ENCODE assay signal across 29 mouse cellular contexts in the genomic region with DNA sequence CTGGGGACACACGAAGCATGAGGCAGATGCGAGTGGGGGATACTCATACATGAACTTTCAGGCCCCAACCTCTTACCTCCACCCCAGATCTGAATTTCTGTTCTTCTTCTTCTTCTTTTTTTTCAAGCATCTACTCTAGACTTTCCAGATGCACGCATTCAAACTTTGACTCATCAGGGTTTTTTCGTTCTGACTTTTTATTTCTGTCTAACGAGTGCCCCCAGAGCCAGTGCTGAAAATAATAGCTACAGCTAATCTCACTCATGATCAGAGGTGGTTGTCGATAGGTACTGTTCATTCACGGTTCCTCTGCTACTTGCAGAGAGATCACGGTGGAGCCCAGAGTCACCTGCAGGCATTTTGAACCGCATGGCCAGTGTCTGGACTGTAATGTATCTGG. TPM values are rescaled to one million over a fixed set of nuclear protein-coding genes. Genes with fewer than 3 reads are reported as not detected.
A peak's percentile ranks its signal among the peaks of the same experiment; 100 is the strongest.
DNase-seq lines count a peak whose midpoint lies in the region; TF ChIP-seq lines count a peak whose summit lies in the region.
"Had no signal": no experiment of that assay in that cellular context is flagged by ENCODE, and none has a peak within 500 bp of the region (broad histone marks: within the 10 kb centered on the region; RNA-seq: fewer than 3 reads in every experiment).

No protein-coding gene starts in this region.

- H3K9ac ChIP-seq in CH12.LX (ENCODE audit: insufficient read depth, low read depth): no peak overlapping the region
- H3K9ac ChIP-seq: embryonic facial prominence, embryonic 12.5 days; embryonic facial prominence, embryonic 15.5 days; forebrain, embryonic 15.5 days; heart, embryonic 13.5 days; hindbrain, embryonic 14.5 days; intestine, embryonic 15.5 days had no signal

- peak; percentile 33 for TF ChIP-seq RAD21 in CH12.LX (IDR thresholded peaks at IDR 0.05; ENCODE audit: low read depth, low read length)

- H3K79me2 ChIP-seq in CH12.LX (replicated peaks; ENCODE audit: control insufficient read depth, extremely low read depth, insufficient read depth, poor library complexity, severe bottlenecking): peaks cover 41% of the 10 kb centered on the region

- no peak for TF ChIP-seq CTCF in spleen, adult 2 months (IDR thresholded peaks at IDR 0.05; ENCODE audit: extremely low read depth, insufficient read depth, insufficient read length, insufficient replicate concordance)
- peak in 1 of 2 experiments; percentile 54; a peak in 2 of 4 replicates for TF ChIP-seq CTCF in CH12.LX (conservative IDR thresholded peaks at IDR 0.05 in 1 of 2, IDR thresholded peaks at IDR 0.05 in 1 of 2; ENCODE audit: low read depth in 2 of 2, low read length in 2 of 2)

- no peak for TF ChIP-seq POLR2A in spleen, adult 2 months (IDR thresholded peaks at IDR 0.05; ENCODE audit: low read depth, low read length)
- TF ChIP-seq POLR2A in CH12.LX (IDR thresholded peaks at IDR 0.05; ENCODE audit: low read depth, low read length): peak; percentile 27; the same call in 1 of the 2 replicates

- DNase-seq in spleen, adult 2 months (ENCODE audit: low read depth in 1 of 2, low spot score in 2 of 2): no peak
- no peak for DNase-seq in spleen, adult 12 weeks (ENCODE audit: low spot score)
- peak; percentile 87 for DNase-seq in CH12.LX (ENCODE audit: extremely low read depth)
- DNase-seq in induced T-regulatory cell, adult 2 months (ENCODE audit: low read depth): peak; percentile 85
- peak; percentile 43 for DNase-seq in splenic B cell, adult 2 months (ENCODE audit: low read depth, low spot score)
- DNase-seq in adrenal gland, postnatal 10 days: no peak
- DNase-seq in cerebellum, postnatal 14 days: no peak
- no peak for DNase-seq in T-cell, adult 2 months (ENCODE audit: low spot score)
- DNase-seq: adrenal gland, adult 2 months; adrenal gland, postnatal 25 days; B cell, adult 2 months; cerebellum, adult 18-20 months; cerebellum, adult 9-10 months; cerebellum, postnatal 25 days; gastrocnemius, postnatal 36 days; heart, adult 2 months; heart, postnatal 14 days; heart, postnatal 4 days; kidney, adult 11 months had no signal

- H3K4me2 ChIP-seq in CH12.LX (ENCODE audit: insufficient read depth, low read depth, poor library complexity, severe bottlenecking): peak overlapping the region; percentile 92
- H3K4me2 ChIP-seq: embryonic facial prominence, embryonic 12.5 days; embryonic facial prominence, embryonic 15.5 days; forebrain, embryonic 15.5 days; heart, embryonic 13.5 days; hindbrain, embryonic 14.5 days; intestine, embryonic 15.5 days had no signal

- peaks cover 21% of the 10 kb centered on the region for H3K4me1 ChIP-seq in spleen, adult 2 months (ENCODE audit: control insufficient read depth, insufficient read depth, insufficient read length)
- H3K4me1 ChIP-seq in CH12.LX (ENCODE audit: control insufficient read depth in 1 of 2, insufficient read depth in 2 of 2): peaks cover 20 to 57% of the 10 kb centered on the region in 2 experiments
- H3K4me1 ChIP-seq: embryonic facial prominence, embryonic 12.5 days; embryonic facial prominence, embryonic 15.5 days; forebrain, embryonic 15.5 days; heart, embryonic 10.5 days; heart, embryonic 13.5 days; intestine, embryonic 15.5 days had no signal

- H3K4me3 ChIP-seq in spleen, adult 2 months (ENCODE audit: extremely low read depth, insufficient read depth, insufficient read length): no peak overlapping the region
- peak overlapping the region; percentile 3 to 27 (median 11) for H3K4me3 ChIP-seq in CH12.LX (replicated peaks in 1 of 3; ENCODE audit: low read depth in 2 of 3, low read length in 2 of 3, poor library complexity in 1 of 3)
- H3K4me3 ChIP-seq: embryonic facial prominence, embryonic 12.5 days; embryonic facial prominence, embryonic 15.5 days; forebrain, embryonic 15.5 days; heart, adult 2 months; heart, embryonic 10.5 days; heart, embryonic 13.5 days; intestine, embryonic 15.5 days had no signal

- H3K36me3 ChIP-seq in spleen, adult 2 months (ENCODE audit: control insufficient read depth, insufficient read depth, low read length): peaks cover 2% of the 10 kb centered on the region; the same call in 1 of the 2 replicates
- peaks cover under 1 to 22% of the 10 kb centered on the region in 2 experiments for H3K36me3 ChIP-seq in CH12.LX (replicated peaks in 1 of 2; ENCODE audit: control insufficient read depth in 1 of 2, insufficient read depth in 1 of 2, low read length in 1 of 2)
- H3K36me3 ChIP-seq in splenic B cell, adult 2 months (ENCODE audit: control insufficient read depth, insufficient read depth, low read length, poor library complexity, severe bottlenecking): peaks cover 9% of the 10 kb centered on the region
- H3K36me3 ChIP-seq: embryonic facial prominence, embryonic 12.5 days; embryonic facial prominence, embryonic 15.5 days; forebrain, embryonic 15.5 days; heart, embryonic 10.5 days; heart, embryonic 13.5 days; intestine, embryonic 15.5 days had no signal

- H3K9me3 ChIP-seq in CH12.LX (replicated peaks; ENCODE audit: low read length): no peaks in the 10 kb centered on the region
- H3K9me3 ChIP-seq: embryonic facial prominence, embryonic 12.5 days; embryonic facial prominence, embryonic 15.5 days; forebrain, embryonic 15.5 days; heart, embryonic 10.5 days; heart, embryonic 13.5 days; intestine, embryonic 15.5 days had no signal

- in situ Hi-C loops in CH12.LX (cut with MboI; ENCODE audit: low pct_ligation_motif_present, low pct_unique_long_range_greater_than_20kb, low sequenced_read_pairs): no loop called here

- H3K27me3 ChIP-seq in spleen, adult 2 months (ENCODE audit: control insufficient read depth, insufficient read depth, low read length): no peaks in the 10 kb centered on the region
- no peaks in the 10 kb centered on the region for H3K27me3 ChIP-seq in CH12.LX (replicated peaks)
- H3K27me3 ChIP-seq in splenic B cell, adult 2 months (ENCODE audit: control insufficient read depth, insufficient read depth, low read length, poor library complexity, severe bottlenecking): no peaks in the 10 kb centered on the region
- H3K27me3 ChIP-seq: embryonic facial prominence, embryonic 12.5 days; embryonic facial prominence, embryonic 15.5 days; forebrain, embryonic 15.5 days; heart, embryonic 13.5 days; intestine, embryonic 15.5 days had no signal

- dilution Hi-C loops in CH12.LX (cut with MboI; ENCODE audit: extremely low pct_ligation_motif_present, extremely low pct_unique_long_range_greater_than_20kb, low sequenced_read_pairs): no loop called here

- WGBS in spleen, adult 2 months: 42% methylated on average over 9 of the region's 9 CpGs

- peak; percentile 95 for TF ChIP-seq EP300 in CH12.LX (IDR thresholded peaks at IDR 0.05; ENCODE audit: low read length)

- peak overlapping the region; percentile 41 for H3K27ac ChIP-seq in spleen, adult 2 months (ENCODE audit: insufficient read depth, low read length)
- H3K27ac ChIP-seq in CH12.LX (ENCODE audit: insufficient read depth, low read depth): peak overlapping the region; percentile 84
- H3K27ac ChIP-seq: embryonic facial prominence, embryonic 12.5 days; embryonic facial prominence, embryonic 15.5 days; forebrain, embryonic 15.5 days; heart, adult 2 months; heart, embryonic 10.5 days; heart, embryonic 13.5 days; hindbrain, embryonic 14.5 days; hindbrain, postnatal 0 days; intestine, embryonic 15.5 days had no signal

TF ChIP-seq in CH12.LX, 34 proteins besides CTCF, POLR2A, EP300 and RAD21 (continues in another document):
- TF ChIP-seq MAZ (IDR thresholded peaks at IDR 0.05; ENCODE audit: low read depth, low read length) (no peak; the same call in 1 of the 2 replicates), BHLHE40 (IDR thresholded peaks at IDR 0.05; ENCODE audit: low read depth, low read length) (peak; percentile 80), KAT2A (IDR thresholded peaks at IDR 0.05; ENCODE audit: insufficient replicate concordance, low read length) (0 out of 2 replicates have a peak, but pooled peaks have one; percentile 23), ZKSCAN1 (IDR thresholded peaks at IDR 0.05; ENCODE audit: borderline replicate concordance, low read depth, low read length) (no peak), JUN (IDR thresholded peaks at IDR 0.05; ENCODE audit: insufficient read depth, low read depth, low read length) (peak; percentile 87), ETS1 (conservative IDR thresholded peaks at IDR 0.05; ENCODE audit: low read depth, low read length) (peak; percentile 71; the same call in 1 of the 2 replicates), SIN3A (IDR thresholded peaks at IDR 0.05; ENCODE audit: low read length) (peak; percentile 83), USF1 (IDR thresholded peaks at IDR 0.05; ENCODE audit: low read depth, low read length) (no peak), ZC3H11A (IDR thresholded peaks at IDR 0.05; ENCODE audit: low read depth, low read length) (no peak), IRF4 (IDR thresholded peaks at IDR 0.05; ENCODE audit: low read depth, low read length) (peak; percentile 97), ZMIZ1 (IDR thresholded peaks at IDR 0.05; ENCODE audit: low read depth, low read length) (no peak), GABPA (IDR thresholded peaks at IDR 0.05; ENCODE audit: insufficient replicate concordance, low read depth, low read length) (no peak), MEF2A (IDR thresholded peaks at IDR 0.05; ENCODE audit: borderline replicate concordance, low read depth, low read length) (peak; percentile 80), MAX (IDR thresholded peaks at IDR 0.05; ENCODE audit: low read length) (peak; percentile 44; the same call in 1 of the 2 replicates), SMC3 (IDR thresholded peaks at IDR 0.05; ENCODE audit: low read depth, low read length) (peak; percentile 30), RCOR1 (conservative IDR thresholded peaks at IDR 0.05; ENCODE audit: low read depth, low read length) (no peak; the same call in 1 of the 2 replicates), NELFE (IDR thresholded peaks at IDR 0.05; ENCODE audit: low read depth, low read length) (no peak), UBTF (IDR thresholded peaks at IDR 0.05; ENCODE audit: low read depth, low read length) (no peak), ELF1 (IDR thresholded peaks at IDR 0.05; ENCODE audit: low read depth, low read length) (no peak), TCF12 (IDR thresholded peaks at IDR 0.05; ENCODE audit: low read depth, low read length) (peak; percentile 77), USF2 (conservative IDR thresholded peaks at IDR 0.05; ENCODE audit: low read depth, low read length) (no peak)

RNA-seq across cellular contexts. Expression of gene Cd48, which starts 3.1 kb away (rescaled TPM):
- polyA plus RNA-seq in spleen, adult 2 months (2012; rRNA removed): 46.1 and 50.3 TPM in 2 replicates
- total RNA-seq in CH12.LX (2012; rRNA removed): 65.0 and 96.4 TPM in 2 replicates
- 218 and 231 TPM in 2 replicates for total RNA-seq in CH12.LX (2014; rRNA removed)
- polyA plus RNA-seq in CH12.LX (2012; ENCODE audit: insufficient read length, low read depth): 80.3 and 87.6 TPM in 2 replicates
- 1 to 10 TPM; 4.7 TPM for total RNA-seq in adrenal gland, postnatal 10 days (2021)
- polyA plus RNA-seq: forebrain, embryonic 11.5 days had no signal

RNA-seq across cellular contexts. Expression of gene Slamf7, which starts 32.1 kb away (rescaled TPM):
- 9.6 and 12.3 TPM in 2 replicates for polyA plus RNA-seq in spleen, adult 2 months (2012; rRNA removed)
- total RNA-seq in CH12.LX (2012; rRNA removed) (6.8 and 10.5 TPM in 2 replicates), CH12.LX (2014; rRNA removed) (15.4 and 15.8 TPM in 2 replicates)
- polyA plus RNA-seq in CH12.LX (2012; ENCODE audit: insufficient read length, low read depth): 9.5 and 10.6 TPM in 2 replicates
- 1 to 10 TPM; 1.1 TPM for total RNA-seq in adrenal gland, postnatal 10 days (2021)
- total RNA-seq: heart, postnatal 4 days; hindbrain, postnatal 0 days had no signal
- polyA plus RNA-seq: embryonic facial prominence, embryonic 12.5 days; forebrain, embryonic 11.5 days; forebrain, embryonic 15.5 days; heart, embryonic 10.5 days; heart, embryonic 13.5 days; hindbrain, embryonic 11.5 days; hindbrain, embryonic 14.5 days; hindbrain, postnatal 0 days had no signal

Comparison
In these comparisons a context has a peak if more than half of its experiments do, and no peak if none do; other contexts are left out.
1. DNase-seq: peak in CH12.LX (single experiment), induced T-regulatory cell, adult 2 months (single experiment) and splenic B cell, adult 2 months (single experiment); none in spleen, adult 2 months (0 of 2), spleen, adult 12 weeks (single experiment), adrenal gland, postnatal 10 days (single experiment), cerebellum, postnatal 14 days (0 of 2) and T-cell, adult 2 months (single experiment).
2. RNA of gene Cd48, which starts 3.1 kb away (total RNA-seq): 65.0 to 231 TPM in CH12.LX; 4.7 TPM in adrenal gland, postnatal 10 days; every median in the first group is over 10 times any median in the second.